Mouse (Mus musculus): ENCODE measurements at regions not wholly inside any gene's neighbourhood (a gene's known extent, or its start where the extent isn't known, plus 50 kb on each side); places are given as distances from the start of the nearest gene placed in this dataset.

- TF ChIP-seq CTCF (conservative IDR thresholded peaks at IDR 0.05; ENCODE audit: insufficient read depth, insufficient read length, low read depth, low read length) = no peak
- no peak for TF ChIP-seq POLR2A (IDR thresholded peaks at IDR 0.05; ENCODE audit: low read depth, low read length)
Measured at GRCm38 (mm10) chr11:112902618-112903017, 120.6 kb downstream of the Sox9 start.

All from kidney, adult 2 months (tissue).